Mouse (Mus musculus) liver, adult 2 months (tissue): ENCODE measurements around the gene Nbr1. TPM values are rescaled to one million over a fixed set of nuclear protein-coding genes. Genes with fewer than 3 reads are reported as not detected.

Experiments used
- DNase-seq: peaks from one replicate; pipeline ENCODE4 v3.0.0-alpha.2; 2011; ENCODE audit warnings: low read depth, low spot score; ENCODE audit errors: extremely low read depth
- H3K27ac ChIP-seq: fragments of 200-500 bp; replicated peaks from 2 replicates; pipeline ENCODE4 v1.5.1; 2012; ENCODE audit warnings: low read depth, mild to moderate bottlenecking, control low read depth, inconsistent platforms, low read length; ENCODE audit not compliant: insufficient read depth
- H3K27me3 ChIP-seq: fragments of 200-500 bp; 2 replicates; pipeline ENCODE4 v1.6.1; 2012; ENCODE audit warnings: mild to moderate bottlenecking, moderate library complexity, low read length, inconsistent platforms; ENCODE audit not compliant: control insufficient read depth, insufficient read depth
- H3K36me3 ChIP-seq: fragments of 200-500 bp; 2 replicates; pipeline ENCODE4 v1.6.1; 2012; ENCODE audit warnings: low read length, inconsistent platforms; ENCODE audit not compliant: control insufficient read depth, insufficient read depth
- H3K4me1 ChIP-seq: fragments of 200-500 bp; 2 replicates; pipeline ENCODE4 v1.6.1; 2011; ENCODE audit warnings: low read length; ENCODE audit not compliant: control insufficient read depth, insufficient read depth
- H3K4me3 ChIP-seq: fragments of 200-500 bp; 2 replicates; pipeline ENCODE4 v1.5.1; 2011; ENCODE audit warnings: low read depth, mild to moderate bottlenecking, control low read depth, low read length, moderate library complexity; ENCODE audit not compliant: insufficient read depth
- H3K79me2 ChIP-seq: fragments of 200-500 bp; 2 replicates; pipeline ENCODE4 v1.6.1; 2012; ENCODE audit warnings: inconsistent platforms, mild to moderate bottlenecking, low read length, moderate library complexity; ENCODE audit not compliant: control insufficient read depth, insufficient read depth
- H3K9ac ChIP-seq: fragments of 200-500 bp; 2 replicates; pipeline ENCODE4 v1.6.1; 2012; ENCODE audit warnings: low read depth, mild to moderate bottlenecking, control low read depth, inconsistent platforms, low read length
- CTCF ChIP-seq: fragments of 200-500 bp; IDR thresholded peaks from 2 replicates; pipeline ENCODE4 v1.5.1; 2011; ENCODE audit warnings: low read depth, low read length, control low read depth
- POLR2A ChIP-seq: fragments of 200-500 bp; IDR thresholded peaks from 2 replicates; pipeline ENCODE4 v1.6.1; 2011; ENCODE audit warnings: low read length, control low read depth; ENCODE audit not compliant: insufficient read depth; ENCODE audit errors: extremely low read depth
- WGBS: fragments of 180-500 bp; shearing (Covaris S2); methylation state at CpG from one replicate; pipeline ENCODE4 v1.1.7; 2018; 5-methylcytosine and 5-hydroxymethylcytosine counted together
- polyA plus RNA-seq: library from polyadenylated mRNA; depleted of rRNA; stranded (reverse); fragments of >200 nt; gene quantifications from 2 replicates; pipeline ENCODE4 v1.2.3, GENCODE M21; 2012
- total RNA-seq: library from RNA; depleted of rRNA; stranded (reverse); fragments of >200 nt; gene quantifications from 2 replicates; pipeline ENCODE4 v1.2.3, GENCODE M21; 2014

The Nbr1 gene
- total and polyA plus RNA-seq, 2 experiments: 141 to 211 TPM

GRCm38 (mm10) chr11:101525056-101525455, 26.9 kb upstream of the Nbr1 start:
- Histone ChIP-seq H3K4me1 (peaks cover 7% of the 10 kb centered on the region), H3K9ac (no peak overlapping the region), H3K36me3 (no peaks in the 10 kb centered on the region), H3K27me3 (no peaks in the 10 kb centered on the region), H3K27ac (no peak overlapping the region), H3K4me3 (no peak overlapping the region), H3K79me2 (no peaks in the 10 kb centered on the region)
- DNase-seq: no peak
- TF ChIP-seq POLR2A (no peak), CTCF (no peak)
- 95% methylated on average over 10 of the region's 10 CpGs for WGBS

- H3K9ac ChIP-seq: no peak overlapping the region
- no peak overlapping the region for H3K4me3 ChIP-seq
- no peak for DNase-seq
- no peaks in the 10 kb centered on the region for H3K79me2 ChIP-seq
- peaks cover 7% of the 10 kb centered on the region for H3K4me1 ChIP-seq
- no peak overlapping the region for H3K27ac ChIP-seq
- no peaks in the 10 kb centered on the region for H3K27me3 ChIP-seq
- WGBS: 88% methylated on average over 9 of the region's 9 CpGs
- H3K36me3 ChIP-seq: no peaks in the 10 kb centered on the region
- no peak for TF ChIP-seq POLR2A
- no peak for TF ChIP-seq CTCF
These were observed 25.9 kb upstream of the Nbr1 start for GRCm38 (mm10) chr11:101525936-101526595.

DNA sequence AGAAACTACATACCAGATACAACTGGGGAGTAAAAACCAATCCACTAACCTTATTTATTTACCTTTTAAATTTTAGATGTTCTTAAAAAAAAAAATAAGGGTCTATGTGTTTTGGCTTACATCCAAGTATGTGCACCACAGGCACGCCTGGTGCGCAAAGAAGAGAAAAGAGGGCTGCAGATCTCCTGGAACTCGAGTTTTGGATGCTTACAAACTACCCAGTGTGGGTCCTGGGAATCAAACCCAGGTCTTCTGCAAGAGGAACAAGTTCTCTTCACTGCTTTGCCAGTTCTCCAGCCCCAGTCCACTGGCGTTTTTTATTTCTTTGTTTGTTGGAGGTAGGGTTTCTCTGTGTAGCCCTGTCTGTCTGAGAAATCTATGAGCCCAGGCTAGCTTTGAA, 25.3 kb upstream of the Nbr1 start:
- Histone ChIP-seq H3K4me1 (peaks cover 7% of the 10 kb centered on the region), H3K79me2 (no peaks in the 10 kb centered on the region), H3K27ac (no peak overlapping the region), H3K36me3 (no peaks in the 10 kb centered on the region), H3K27me3 (no peaks in the 10 kb centered on the region), H3K4me3 (no peak overlapping the region), H3K9ac (no peak overlapping the region)
- DNase-seq: no peak
- WGBS: 90% methylated on average over 4 of the region's 4 CpGs
- no peak for TF ChIP-seq POLR2A
- no peak for TF ChIP-seq CTCF

DNA sequence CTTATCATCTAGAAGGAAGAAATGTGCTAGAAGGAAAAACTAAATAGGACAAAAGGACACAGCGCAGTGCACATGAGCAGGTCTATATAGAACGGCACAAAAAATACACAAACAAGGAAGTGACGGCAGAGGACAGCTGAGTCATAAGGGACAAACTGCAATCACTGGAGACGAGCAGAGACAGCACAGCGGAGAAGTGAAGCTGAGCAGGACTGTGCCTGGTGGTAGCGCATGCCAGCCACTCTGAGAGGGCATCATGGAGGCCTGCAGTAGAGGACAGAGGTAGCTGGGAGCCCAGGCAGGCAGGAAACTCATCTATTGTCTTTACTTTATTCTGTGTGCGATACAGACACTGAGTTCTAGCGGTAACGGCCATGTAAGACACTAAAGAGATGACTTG, 8.4 kb upstream of the Nbr1 start:
- no peak overlapping the region; the same call in 1 of the 2 replicates for H3K27ac ChIP-seq
- no peaks in the 10 kb centered on the region for H3K4me1 ChIP-seq
- DNase-seq: peak; percentile 12
- no peak for TF ChIP-seq POLR2A
- no peak for TF ChIP-seq CTCF
- H3K79me2 ChIP-seq: no peaks in the 10 kb centered on the region
- no peaks in the 10 kb centered on the region for H3K27me3 ChIP-seq
- no peak overlapping the region for H3K9ac ChIP-seq
- H3K36me3 ChIP-seq: no peaks in the 10 kb centered on the region
- 76% methylated on average over 9 of the region's 9 CpGs for WGBS
- no peak overlapping the region for H3K4me3 ChIP-seq

DNA sequence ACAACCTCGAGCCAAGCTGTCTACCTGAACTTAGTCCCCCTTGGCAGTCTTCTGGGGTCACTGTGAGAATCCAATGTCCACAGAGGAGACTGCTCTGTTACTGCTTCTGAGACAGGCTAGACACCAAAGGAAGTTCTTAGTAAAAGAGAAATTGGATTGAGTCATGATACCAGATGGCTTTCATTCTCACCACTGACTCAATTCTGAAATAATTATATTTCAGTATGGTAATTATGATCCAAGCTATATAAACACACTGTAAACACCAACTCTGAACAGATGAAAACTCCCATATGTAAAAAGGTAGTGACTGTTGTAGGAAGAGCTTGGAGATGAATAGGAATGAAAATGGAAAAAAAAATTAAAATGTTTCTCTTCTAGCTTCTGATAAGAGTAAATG, 7.8 kb upstream of the Nbr1 start:
- H3K4me3 ChIP-seq: no peak overlapping the region
- H3K36me3 ChIP-seq: no peaks in the 10 kb centered on the region
- no peak overlapping the region for H3K27ac ChIP-seq
- 31% methylated on average over 1 of the region's 1 CpGs for WGBS
- TF ChIP-seq CTCF: no peak
- TF ChIP-seq POLR2A: no peak
- no peak overlapping the region for H3K9ac ChIP-seq
- no peaks in the 10 kb centered on the region for H3K4me1 ChIP-seq
- DNase-seq: no peak
- no peaks in the 10 kb centered on the region for H3K79me2 ChIP-seq
- H3K27me3 ChIP-seq: no peaks in the 10 kb centered on the region

GRCm38 (mm10) chr11:101548526-101548925, 3.4 kb upstream of the Nbr1 start:
- H3K4me3 ChIP-seq: no peak overlapping the region
- DNase-seq: no peak
- no peak overlapping the region for H3K27ac ChIP-seq
- no peaks in the 10 kb centered on the region for H3K79me2 ChIP-seq
- H3K36me3 ChIP-seq: no peaks in the 10 kb centered on the region
- no peak overlapping the region for H3K9ac ChIP-seq
- TF ChIP-seq POLR2A: no peak
- no peak for TF ChIP-seq CTCF
- H3K27me3 ChIP-seq: no peaks in the 10 kb centered on the region
- H3K4me1 ChIP-seq: no peaks in the 10 kb centered on the region; the same call in 1 of the 2 replicates
